Mouse (Mus musculus) inflammation-experienced regulatory T-cells, adult 6 months (primary cell): ENCODE results near the gene Slc51b. TPM values are rescaled to one million over a fixed set of nuclear protein-coding genes. Genes with fewer than 3 reads are reported as not detected.

Experiments used
- ATAC-seq: one replicate; pipeline ENCODE4 v1.8.0; 2017
- polyA plus RNA-seq, 3 experiments: library from polyadenylated mRNA; unstranded; fragments of 100-300 nt; shearing (Covaris generic); gene quantifications; one replicate each; pipeline ENCODE4 v1.2.1; 2017

Slc51b gene
- polyA plus RNA-seq, 3 experiments from 2014 or later = not detected

GRCm38 (mm10) chr9:65365721-65366120 lies 57.0 kb downstream of the Slc51b start:
- ATAC-seq = no peak

- ATAC-seq = no peak
These were observed 59.1 kb downstream of the Slc51b start for GRCm38 (mm10) chr9:65363684-65364083.

Other genes starting within 250 kb of the Slc51b start
- gene Parp16, start 227.6 kb downstream of the Slc51b start, polyA plus RNA-seq = 1 to 10 TPM; 5.4 to 8.0 (median 5.8) TPM
- not detected for gene Cilp, start 157.8 kb downstream of the Slc51b start, polyA plus RNA-seq
- gene Clpx, start 128.7 kb downstream of the Slc51b start, polyA plus RNA-seq = 10 to 100 TPM; 29.8 to 41.8 (median 37.4) TPM
- gene Pdcd7, start 76.9 kb downstream of the Slc51b start, polyA plus RNA-seq = 1 to 10 TPM; 4.3 to 6.0 (median 5.8) TPM
- gene Ubap1l, start 61.9 kb downstream of the Slc51b start, polyA plus RNA-seq = under 1 TPM in 1 of 3 experiments, not detected in 2; 0.54 TPM
- gene Kbtbd13, start 31.3 kb downstream of the Slc51b start, polyA plus RNA-seq = not detected
- gene Rasl12, start 24.4 kb downstream of the Slc51b start, polyA plus RNA-seq = under 1 TPM in 2 of 3 experiments, not detected in 1; 0.23 to 0.89 TPM
- 10 to 100 TPM; 20.3 to 25.1 (median 21.8) TPM for gene Mtfmt, start 12.8 kb upstream of the Slc51b start, polyA plus RNA-seq
- 10 to 100 TPM; 37.2 to 83.3 (median 81.4) TPM for gene Spg21, start 38.0 kb upstream of the Slc51b start, polyA plus RNA-seq
- not detected for gene Ankdd1a, start 97.2 kb upstream of the Slc51b start, polyA plus RNA-seq
- gene Plekho2, start 157.1 kb upstream of the Slc51b start, polyA plus RNA-seq = 10 to 100 TPM; 44.8 to 84.9 (median 55.9) TPM
- gene Pif1, start 164.2 kb upstream of the Slc51b start, polyA plus RNA-seq = 1 to 10 TPM in 2 of 3 experiments, under 1 TPM in 1; 0.32 to 7.4 (median 1.1) TPM
- 1 to 10 TPM in 1 of 3 experiments, not detected in 2; 1.0 TPM for gene Rbpms2, start 206.7 kb upstream of the Slc51b start, polyA plus RNA-seq
- 10 to 100 TPM; 26.3 to 30.5 (median 26.9) TPM for gene Oaz2, start 245.0 kb upstream of the Slc51b start, polyA plus RNA-seq